Mouse (Mus musculus) midbrain, embryonic 13.5 days (tissue): ENCODE measurements around the gene Ncoa6. TPM values are rescaled to one million over a fixed set of nuclear protein-coding genes. Genes with fewer than 3 reads are reported as not detected.

Experiments used
- ATAC-seq: fragments of 200-750 bp; cut with Nextera tagmentation; 2 replicates; pipeline ENCODE4 v1.8.0; 2017; ENCODE audit warnings: mild to moderate bottlenecking, moderate TSS enrichment, moderate library complexity
- H3K27ac ChIP-seq: fragments of 300-500 bp; sonication (generic); 2 replicates; pipeline ENCODE4 v1.5.1; 2015; ENCODE audit warnings: inconsistent platforms, mild to moderate bottlenecking, moderate library complexity
- H3K27me3 ChIP-seq: fragments of 300-500 bp; sonication (generic); 2 replicates; pipeline ENCODE4 v1.6.1; 2015; ENCODE audit warnings: mild to moderate bottlenecking, inconsistent platforms
- H3K36me3 ChIP-seq: fragments of 300-500 bp; sonication (generic); 2 replicates; pipeline ENCODE4 v1.6.1; 2015; ENCODE audit warnings: mild to moderate bottlenecking, inconsistent platforms
- H3K4me1 ChIP-seq: fragments of 300-500 bp; sonication (generic); replicated peaks from 2 replicates; pipeline ENCODE4 v1.6.1; 2015; ENCODE audit warnings: inconsistent platforms
- H3K4me2 ChIP-seq: fragments of 300-500 bp; sonication (generic); replicated peaks from 2 replicates; pipeline ENCODE4 v1.6.1; 2015; ENCODE audit warnings: moderate library complexity, mild to moderate bottlenecking, inconsistent platforms
- H3K4me3 ChIP-seq: fragments of 300-500 bp; sonication (generic); replicated peaks from 2 replicates; pipeline ENCODE4 v1.5.1; 2015; ENCODE audit warnings: mild to moderate bottlenecking, inconsistent platforms
- H3K9ac ChIP-seq: fragments of 300-500 bp; sonication (generic); replicated peaks from 2 replicates; pipeline ENCODE4 v1.6.1; 2015; ENCODE audit warnings: mild to moderate bottlenecking, inconsistent platforms
- H3K9me3 ChIP-seq: fragments of 300-500 bp; sonication (generic); 2 replicates; pipeline ENCODE4 v1.6.1; 2016; ENCODE audit warnings: mild to moderate bottlenecking, inconsistent platforms
- WGBS: fragments of 180-500 bp; shearing (Covaris S2); methylation state at CpG from one replicate; pipeline ENCODE4 v1.1.7; 2015; 5-methylcytosine and 5-hydroxymethylcytosine counted together
- microRNA counts: library from miRNA; unstranded; fragments of <30 nt; microRNA quantifications from one replicate; lab custom pipeline; 2016
- microRNA-seq: library from miRNA; unstranded; fragments of <30 nt; microRNA quantifications from one replicate; pipeline ENCODE4, GENCODE M21; 2016
- polyA plus RNA-seq: library from polyadenylated mRNA; unstranded; fragments of >200 nt; fragmentation: Nextera tagmentation; extraction: Ambion mirVana; gene quantifications from 2 replicates; pipeline ENCODE4 v1.2.1, GENCODE M21; 2015

The Ncoa6 gene
- polyA plus RNA-seq, 1 experiment from 2014 or later = 30.0 TPM

GRCm38 (mm10) chr2:155354402-155354801, 119.3 kb downstream of the Ncoa6 start:
- Histone ChIP-seq H3K27me3 (no peaks in the 10 kb centered on the region), H3K4me1 (peaks cover 19% of the 10 kb centered on the region), H3K4me3 (no peak overlapping the region), H3K9me3 (no peaks in the 10 kb centered on the region), H3K27ac (no peak overlapping the region), H3K9ac (no peak overlapping the region), H3K4me2 (no peak overlapping the region), H3K36me3 (no peaks in the 10 kb centered on the region)
- ATAC-seq = no peak
- WGBS = 94% methylated on average over 3 of the region's 3 CpGs

- no peak overlapping the region for H3K9ac ChIP-seq
- no peak for ATAC-seq
- H3K4me1 ChIP-seq = no peaks in the 10 kb centered on the region
- H3K27ac ChIP-seq = no peak overlapping the region
- no peaks in the 10 kb centered on the region for H3K9me3 ChIP-seq
- no peak overlapping the region for H3K4me2 ChIP-seq
- H3K27me3 ChIP-seq = no peaks in the 10 kb centered on the region
- WGBS = 69% methylated on average over 1 of the region's 1 CpGs
- H3K4me3 ChIP-seq = no peak overlapping the region
- peaks cover 22% of the 10 kb centered on the region for H3K36me3 ChIP-seq
These were observed 127.0 kb downstream of the Ncoa6 start for GRCm38 (mm10) chr2:155346670-155347069.

MicroRNA genes within 50 kb of the gene (microRNA counts, 519-probe panel; counts per million panel counts)
- 110 counts per million, percentile 56 among the panel's probes with 10 or more counts for microRNA mmu-miR-695 (lab: Ali Mortazavi, UCI)

Small RNA genes within 50 kb of the gene (microRNA-seq; reads per million reads assigned to microRNA genes)
- not detected for gene Mir695

Other genes with a start within 250 kb of the Ncoa6 start
- 621 and 667 TPM in 2 replicates for gene Dynlrb1, start 237.4 kb downstream of the Ncoa6 start, polyA plus RNA-seq
- gene Map1lc3a, start 197.6 kb downstream of the Ncoa6 start, polyA plus RNA-seq = 314 and 332 TPM in 2 replicates
- gene Pigu, start 116.5 kb downstream of the Ncoa6 start, polyA plus RNA-seq = 51.8 and 54.5 TPM in 2 replicates
- gene Trp53inp2, start 92.8 kb downstream of the Ncoa6 start, polyA plus RNA-seq = 118 and 131 TPM in 2 replicates
- gene Acss2, start 44.1 kb upstream of the Ncoa6 start, polyA plus RNA-seq = 27.5 and 28.0 TPM in 2 replicates
- 62.3 and 65.0 TPM in 2 replicates for gene Ggt7, start 44.3 kb upstream of the Ncoa6 start, polyA plus RNA-seq
- 15.8 and 16.0 TPM in 2 replicates for gene Gss, start 118.9 kb upstream of the Ncoa6 start, polyA plus RNA-seq
- 0.97 and 1.1 TPM in 2 replicates for gene Myh7b, start 137.3 kb upstream of the Ncoa6 start, polyA plus RNA-seq
- 157 and 169 TPM in 2 replicates for gene Trpc4ap, start 218.5 kb upstream of the Ncoa6 start, polyA plus RNA-seq